Mouse (Mus musculus) embryonic fibroblast, embryonic 13.5 days (primary cell): Measurements from ENCODE around the gene Psma3. TPM values are rescaled to one million over a fixed set of nuclear protein-coding genes. Genes with fewer than 3 reads are reported as not detected.
A peak's percentile ranks its signal among the peaks of the same experiment; 100 is the strongest.
"Not testable (repeated sequence)": the region's sequence is repeated elsewhere in the genome, so short reads cannot be mapped to it uniquely, and the experiment has no call there.

ENCODE experiments used
- H3K27ac ChIP-seq: 2 replicates; pipeline ENCODE4 v1.5.1; 2012; ENCODE audit warnings: low read length, control low read depth, inconsistent platforms; ENCODE audit not compliant: insufficient read depth
- H3K4me1 ChIP-seq: 2 replicates; pipeline ENCODE4 v1.6.1; 2011; ENCODE audit warnings: low read length; ENCODE audit not compliant: control insufficient read depth, insufficient read depth
- H3K4me3 ChIP-seq: 2 replicates; pipeline ENCODE4 v1.5.1; 2011; ENCODE audit warnings: mild to moderate bottlenecking, control low read depth, low read length; ENCODE audit not compliant: insufficient read depth
- CTCF ChIP-seq: IDR thresholded peaks from 2 replicates; pipeline ENCODE4 v1.5.1; 2011; ENCODE audit warnings: mild to moderate bottlenecking, control low read depth, low read length, moderate library complexity, borderline replicate concordance; ENCODE audit not compliant: insufficient read depth
- POLR2A ChIP-seq: IDR thresholded peaks from 2 replicates; pipeline ENCODE4 v1.6.1; 2011; ENCODE audit warnings: low read depth, mild to moderate bottlenecking, control low read depth, low read length, moderate library complexity
- polyA plus RNA-seq: library from polyadenylated mRNA; stranded (reverse); fragments of >200 nt; gene quantifications from 2 replicates; pipeline ENCODE4 v1.2.4, GENCODE M21; 2011; ENCODE audit warnings: low read depth; ENCODE audit not compliant: missing spikeins, insufficient read length

Gene Psma3
- polyA plus RNA-seq, 1 experiment: 446 TPM

GRCm38 (mm10) chr12:71016503-71017241 is 42.3 kb downstream of the Psma3 start:
- peak overlapping the region; percentile 53 for H3K27ac ChIP-seq
- TF ChIP-seq POLR2A (peak; percentile 48; the same call in 1 of the 2 replicates), CTCF (no peak)
- H3K4me3 ChIP-seq: peak overlapping the region; percentile 85
- no peaks in the 10 kb centered on the region for H3K4me1 ChIP-seq

- no peak for TF ChIP-seq POLR2A
- no peak for TF ChIP-seq CTCF
- peak overlapping the region; percentile 85 for H3K4me3 ChIP-seq
- no peak overlapping the region for H3K27ac ChIP-seq
- H3K4me1 ChIP-seq: no peaks in the 10 kb centered on the region
Measured at GRCm38 (mm10) chr12:71017242-71017571, 42.8 kb downstream of the Psma3 start.

- TF ChIP-seq POLR2A (no peak), CTCF (no peak)
- Histone ChIP-seq H3K4me3 (no peak overlapping the region), H3K27ac (no peak overlapping the region), H3K4me1 (no peaks in the 10 kb centered on the region)
Measured at GRCm38 (mm10) chr12:71017827-71018226, 43.4 kb downstream of the Psma3 start.

GRCm38 (mm10) chr12:71019211-71019610 is 44.8 kb downstream of the Psma3 start:
- H3K4me1 ChIP-seq: no peaks in the 10 kb centered on the region
- TF ChIP-seq POLR2A (no peak), CTCF (no peak)

GRCm38 (mm10) chr12:71024411-71024810 is 50.0 kb downstream of the Psma3 start:
- no peak for TF ChIP-seq CTCF
- no peak for TF ChIP-seq POLR2A
- Histone ChIP-seq H3K4me1 (no peaks in the 10 kb centered on the region), H3K4me3 (no peak overlapping the region), H3K27ac (no peak overlapping the region)

More at GRCm38 (mm10) chr12:71019211-71019610, 44.8 kb downstream of the Psma3 start:
- Histone ChIP-seq H3K4me3 (no peak overlapping the region), H3K27ac (no peak overlapping the region)

- H3K27ac ChIP-seq, H3K4me3 ChIP-seq, H3K4me1 ChIP-seq: not testable (repeated sequence)
Measured at GRCm38 (mm10) chr12:71028265-71028664, 53.8 kb downstream of the Psma3 start.

- no peaks in the 10 kb centered on the region for H3K4me1 ChIP-seq
- TF ChIP-seq POLR2A (no peak), CTCF (no peak)
Measured at GRCm38 (mm10) chr12:71030260-71030659, 55.8 kb downstream of the Psma3 start.

GRCm38 (mm10) chr12:71030722-71031121 is 56.3 kb downstream of the Psma3 start:
- TF ChIP-seq CTCF (no peak), POLR2A (no peak)
- Histone ChIP-seq H3K4me1 (no peaks in the 10 kb centered on the region), H3K27ac (no peak overlapping the region)

More at GRCm38 (mm10) chr12:71030260-71030659, 55.8 kb downstream of the Psma3 start:
- H3K4me3 ChIP-seq: no peak overlapping the region
- no peak overlapping the region for H3K27ac ChIP-seq

GRCm38 (mm10) chr12:71035826-71036225 is 61.4 kb downstream of the Psma3 start:
- Histone ChIP-seq H3K27ac (no peak overlapping the region), H3K4me1 (peaks cover 3% of the 10 kb centered on the region; the same call in 1 of the 2 replicates), H3K4me3 (no peak overlapping the region)
- no peak for TF ChIP-seq CTCF
- TF ChIP-seq POLR2A: no peak

More at GRCm38 (mm10) chr12:71030722-71031121, 56.3 kb downstream of the Psma3 start:
- H3K4me3 ChIP-seq: no peak overlapping the region

- TF ChIP-seq POLR2A (no peak), CTCF (no peak)
- H3K4me3 ChIP-seq: no peak overlapping the region
- H3K27ac ChIP-seq: no peak overlapping the region
- peaks cover 3% of the 10 kb centered on the region; the same call in 1 of the 2 replicates for H3K4me1 ChIP-seq
Measured at GRCm38 (mm10) chr12:71036729-71037404, 62.4 kb downstream of the Psma3 start.
